Mouse (Mus musculus): ENCODE measurements around the gene Gm6164.
"Not testable (repeated sequence)": the region's sequence is repeated elsewhere in the genome, so short reads cannot be mapped to it uniquely, and the experiment has no call there.

The Gm6164 gene

DNA sequence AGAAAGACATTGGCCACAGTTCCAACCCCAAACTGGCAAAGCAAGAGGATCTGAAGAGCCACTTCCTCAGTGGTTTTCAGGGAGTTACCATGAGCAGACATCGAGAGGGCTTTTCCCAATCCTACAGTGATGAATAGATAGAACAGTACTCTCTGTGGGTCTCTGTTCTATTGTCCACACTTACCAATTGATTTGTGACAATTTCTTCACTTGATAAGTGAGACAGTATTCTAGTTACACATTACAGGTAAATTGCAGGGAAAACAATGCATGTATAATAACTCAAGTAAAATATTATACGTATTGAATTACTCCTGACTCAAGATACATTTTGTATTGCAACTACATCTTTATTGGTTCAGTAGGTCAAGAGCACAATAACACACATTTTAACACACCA, at the start of gene Gm6164:
Gene Gm6164, minus strand, starts transcription at position 101 of the 400 bp plus-strand sequence.
- DNase-seq, result not testable (repeated sequence)

DNA sequence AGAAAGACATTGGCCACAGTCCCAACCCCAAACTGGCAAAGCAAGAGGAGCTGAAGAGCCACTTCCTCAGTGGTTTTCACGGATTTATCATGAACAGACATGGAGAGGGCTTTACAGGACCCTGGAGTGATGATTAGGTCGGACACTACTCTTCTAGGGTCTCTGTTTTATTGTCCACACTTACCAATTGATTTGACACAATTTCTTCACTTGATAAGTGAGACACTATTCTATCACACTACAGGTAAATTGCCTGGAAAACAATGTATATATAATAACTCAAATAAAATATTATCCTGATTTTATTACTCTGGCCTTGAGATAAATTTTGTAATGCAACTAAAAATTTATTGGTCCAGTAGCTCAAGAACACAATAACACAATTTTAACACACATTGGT, 28.3 kb upstream of the Gm6164 start, which contains the start of gene Gm4498:
Gene Gm4498, minus strand, starts transcription at position 101 of the 400 bp plus-strand sequence.
- DNase-seq, result not testable (repeated sequence)

GRCm38 (mm10) chr7:20193410-20193809, 12.0 kb downstream of the Gm6164 start, which contains the start of gene Vmn1r95:
Vmn1r95 (plus strand) TSS chr7:20193710.
- DNase-seq, result not testable (repeated sequence)

DNA sequence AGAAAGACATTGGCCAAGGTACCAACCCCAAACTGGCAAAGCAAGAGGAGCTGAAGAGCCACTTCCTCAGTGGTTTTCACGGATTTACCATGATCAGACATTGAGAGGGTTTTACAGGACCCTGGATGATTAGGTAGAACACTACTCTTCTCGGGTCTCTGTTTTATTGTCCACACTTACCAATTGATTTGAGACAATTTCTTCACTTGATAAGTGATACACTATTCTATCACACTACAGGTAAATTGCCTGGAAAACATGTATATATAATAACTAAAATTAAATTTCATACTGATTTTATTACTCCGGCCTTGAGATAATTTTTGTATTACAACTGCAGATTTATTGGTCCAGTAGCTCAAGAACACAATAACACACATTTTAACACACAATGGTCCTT, 37.1 kb downstream of the Gm6164 start, which contains the start of gene Vmn1r94:
Gene Vmn1r94, minus strand, starts transcription at position 101 of the 400 bp plus-strand sequence.
- not testable (repeated sequence) for DNase-seq

Measured in right cerebral cortex, postnatal 25 days (tissue).